Mouse (Mus musculus) CD4-positive, CD25-positive, alpha-beta regulatory T cell, adult 4 months (primary cell): ENCODE data around the gene Rnf187. TPM values are rescaled to one million over a fixed set of nuclear protein-coding genes. Genes with fewer than 3 reads are reported as not detected.

Experiments
- ATAC-seq: one replicate; pipeline ENCODE4 v1.8.0; 2017
- polyA plus RNA-seq, 2 experiments: library from polyadenylated mRNA; unstranded; fragments of 100-300 nt; shearing (Covaris generic); gene quantifications; one replicate each; pipeline ENCODE4 v1.2.1; 2017

Rnf187 gene
- polyA plus RNA-seq: 10 to 100 TPM in 1 of 2 experiments, 1 to 10 TPM in 1; 10.0 to 18.7 TPM

DNA sequence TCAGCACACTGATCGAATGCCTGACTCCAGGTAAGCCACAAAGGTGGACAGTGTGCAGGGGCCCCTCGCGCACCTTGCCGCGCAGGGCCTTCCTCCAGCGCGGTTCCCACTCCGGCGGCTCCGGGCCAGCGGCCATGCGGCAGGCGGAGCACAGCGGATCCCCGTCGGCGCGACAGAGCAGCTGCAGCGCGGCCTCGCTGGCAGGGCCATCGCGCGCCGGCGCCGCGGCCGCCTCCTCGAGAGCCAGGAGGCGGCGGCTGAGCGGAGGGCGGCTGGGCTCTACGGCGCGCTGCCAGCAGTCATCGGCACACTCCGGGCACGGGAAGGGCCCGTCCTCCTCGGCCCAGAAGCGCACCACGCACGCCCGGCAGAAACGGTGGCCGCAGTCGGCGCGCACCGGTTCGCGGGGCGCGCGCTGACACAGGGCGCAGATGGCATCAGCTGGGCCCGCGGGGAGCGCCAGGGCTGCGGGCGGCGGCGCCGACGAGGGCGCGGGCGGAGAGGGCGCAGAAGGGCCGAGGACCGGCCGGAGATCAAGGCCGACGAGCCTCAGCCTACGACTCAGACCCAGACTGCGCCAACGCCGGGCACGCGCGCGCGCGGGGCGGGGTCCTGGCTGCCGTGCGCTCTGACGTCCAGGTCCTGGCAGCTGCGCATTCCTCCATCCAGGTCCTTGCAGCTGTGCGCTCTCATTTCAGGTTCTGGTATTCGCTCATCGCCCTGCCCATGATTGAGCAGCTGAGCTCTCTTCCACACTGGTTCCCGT, at the start of gene Rnf187:
Gene Rnf187 (minus strand): TSS at position 595 of the 766 bp plus-strand sequence.
- ATAC-seq: peak; percentile 90

GRCm38 (mm10) chr11:58985299-58985917, 46.7 kb upstream of the Rnf187 start:
- ATAC-seq: no peak

- no peak for ATAC-seq
These were observed 45.9 kb upstream of the Rnf187 start for GRCm38 (mm10) chr11:58984657-58985056.

- no peak for ATAC-seq
These were observed 45.1 kb upstream of the Rnf187 start for GRCm38 (mm10) chr11:58983691-58984341.

GRCm38 (mm10) chr11:58982471-58983097, 43.9 kb upstream of the Rnf187 start:
- no peak for ATAC-seq

DNA sequence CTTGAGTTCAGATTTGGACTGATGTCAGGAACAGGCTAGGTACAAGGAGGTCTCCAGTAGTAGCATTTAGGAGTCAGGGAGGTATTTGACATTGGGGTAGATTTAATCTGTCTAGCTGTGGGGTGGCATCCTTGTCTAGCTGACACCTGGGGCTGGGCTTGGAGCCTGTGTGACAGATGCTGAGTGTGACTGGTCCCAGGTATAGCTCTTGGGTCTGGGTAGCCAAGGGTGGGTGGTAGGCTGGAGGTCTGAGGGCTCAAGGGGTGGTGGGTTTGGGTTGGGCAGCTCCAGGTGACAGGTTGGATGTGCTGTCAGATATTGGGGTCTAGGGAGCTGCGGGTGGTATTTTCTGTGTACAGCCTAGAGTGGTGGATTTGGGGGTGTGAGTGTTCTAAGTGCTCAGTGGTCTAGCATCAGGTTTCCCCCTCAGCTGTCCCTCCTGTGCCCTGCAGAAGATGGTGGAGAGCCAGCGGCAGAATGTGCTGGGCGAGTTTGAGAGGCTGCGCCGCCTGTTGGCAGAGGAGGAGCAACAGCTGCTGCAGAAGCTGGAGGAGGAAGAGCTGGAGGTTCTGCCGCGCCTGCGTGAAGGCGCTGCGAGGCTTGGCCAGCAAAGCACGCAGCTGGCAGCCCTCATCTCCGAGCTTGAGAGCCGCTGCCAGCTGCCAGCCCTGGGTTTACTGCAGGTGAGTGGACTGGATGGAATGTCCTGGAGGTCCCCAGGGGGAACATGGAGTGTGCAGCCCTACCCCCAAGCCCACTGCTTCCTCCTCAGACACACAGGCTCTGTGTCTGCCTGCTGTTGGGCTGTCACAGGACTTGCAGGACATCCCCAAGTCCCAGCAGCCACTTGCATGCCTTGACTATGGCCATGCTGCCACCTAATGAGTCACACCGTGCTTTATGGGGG, 43.1 kb upstream of the Rnf187 start:
- ATAC-seq: peak; percentile 30

DNA sequence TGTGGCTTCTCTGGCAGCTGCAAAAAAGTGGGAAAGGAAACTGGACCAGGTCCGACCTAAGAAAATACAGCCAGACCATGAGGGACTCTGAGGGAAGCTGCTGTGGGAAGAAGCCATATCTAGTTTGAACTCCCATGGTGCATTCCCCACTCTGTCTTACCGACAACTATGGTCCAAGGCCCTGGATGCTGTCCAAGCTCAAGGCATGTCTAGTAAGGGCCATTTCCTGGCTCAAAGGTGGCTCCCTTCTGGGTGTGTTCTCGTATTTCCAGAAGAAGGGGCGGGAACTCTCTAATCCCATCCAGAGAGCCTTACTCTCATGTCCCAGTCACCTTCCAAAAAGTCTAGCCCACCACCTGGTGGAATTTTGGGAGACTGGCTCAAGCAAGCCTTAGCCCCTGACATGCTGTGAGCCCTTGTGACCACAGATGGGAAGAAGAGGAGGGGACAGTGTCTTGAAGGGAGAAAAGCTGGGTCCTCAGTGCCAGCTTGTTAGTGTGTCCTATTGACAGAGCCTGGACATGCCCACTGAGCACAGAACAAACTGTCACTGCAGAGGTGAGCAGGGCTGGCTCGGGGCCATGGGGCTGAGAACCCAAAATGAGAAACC, 41.8 kb upstream of the Rnf187 start:
- ATAC-seq: no peak

GRCm38 (mm10) chr11:58979661-58980060, 40.9 kb upstream of the Rnf187 start:
- ATAC-seq: no peak

GRCm38 (mm10) chr11:58979183-58979582, 40.5 kb upstream of the Rnf187 start:
- ATAC-seq: no peak

DNA sequence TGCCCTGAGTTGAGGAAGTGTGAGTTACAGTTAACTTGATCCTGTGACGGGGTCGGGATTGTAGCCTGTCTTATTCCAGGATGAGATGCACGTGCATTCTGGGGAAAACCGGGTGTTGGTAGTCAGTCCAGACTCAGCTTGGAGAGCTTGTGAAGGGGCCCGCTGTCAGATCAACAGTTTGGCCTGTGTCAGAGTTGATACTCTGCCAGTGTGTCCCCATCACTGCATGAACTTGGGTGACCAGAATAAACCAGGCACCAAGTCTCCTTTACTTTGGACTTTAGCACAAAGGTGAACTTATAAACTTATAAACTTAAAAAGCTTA, 40.0 kb upstream of the Rnf187 start:
- no peak for ATAC-seq

DNA sequence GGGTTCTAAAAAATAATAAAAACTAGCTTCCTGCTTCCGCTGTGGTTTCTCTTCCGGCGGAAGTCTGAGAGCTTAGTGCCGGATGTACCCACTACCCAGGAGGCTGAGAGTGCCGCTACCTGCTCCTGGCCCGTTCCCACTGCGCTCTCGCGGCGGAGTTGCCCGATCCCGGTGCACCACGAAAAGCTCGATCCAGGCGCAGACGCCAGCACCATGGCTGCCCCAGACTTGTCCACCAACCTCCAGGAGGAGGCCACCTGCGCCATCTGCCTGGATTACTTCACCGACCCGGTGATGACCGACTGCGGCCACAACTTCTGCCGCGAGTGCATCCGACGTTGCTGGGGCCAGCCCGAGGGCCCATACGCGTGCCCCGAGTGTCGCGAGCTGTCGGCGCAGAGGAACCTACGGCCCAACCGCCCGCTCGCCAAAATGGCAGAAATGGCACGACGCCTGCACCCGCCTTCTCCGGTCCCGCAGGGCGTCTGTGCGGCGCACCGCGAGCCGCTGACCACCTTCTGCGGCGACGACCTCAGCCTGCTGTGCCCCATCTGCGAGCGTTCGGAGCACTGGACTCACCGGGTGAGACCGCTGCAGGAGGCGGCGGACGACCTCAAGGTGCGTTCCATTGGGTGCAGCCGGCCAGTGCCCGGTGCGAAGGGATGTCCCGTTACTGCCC, 39.5 kb upstream of the Rnf187 start, which contains the start of gene Trim11:
Gene Trim11 (plus strand): TSS at position 67 of the 679 bp plus-strand sequence.
- ATAC-seq: peak; percentile 94

- peak; percentile 28 for ATAC-seq
These were observed 38.9 kb upstream of the Rnf187 start for GRCm38 (mm10) chr11:58977607-58978026.

- ATAC-seq: peak; percentile 10
These were observed 38.4 kb upstream of the Rnf187 start for GRCm38 (mm10) chr11:58977150-58977549.

DNA sequence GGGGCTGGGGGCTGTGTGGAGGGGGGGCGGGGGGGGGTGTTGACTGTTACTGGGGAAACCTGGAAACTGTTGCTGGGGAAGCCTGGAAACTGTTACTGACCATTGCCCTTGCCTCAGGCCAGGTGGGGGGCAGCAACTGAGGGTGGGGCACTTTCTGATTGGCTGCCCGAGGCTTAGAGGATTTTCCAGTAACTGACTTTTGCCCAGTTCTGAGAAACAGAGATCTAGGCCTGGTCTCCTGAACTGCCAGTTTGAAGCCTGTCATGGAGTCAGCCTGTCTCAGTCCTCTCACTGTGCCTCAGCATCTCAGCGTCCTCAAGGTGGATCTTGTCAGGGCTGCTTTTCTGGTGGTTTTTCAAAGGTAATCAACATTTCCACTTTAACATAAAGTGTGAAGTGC, 35.7 kb upstream of the Rnf187 start:
- no peak for ATAC-seq

DNA sequence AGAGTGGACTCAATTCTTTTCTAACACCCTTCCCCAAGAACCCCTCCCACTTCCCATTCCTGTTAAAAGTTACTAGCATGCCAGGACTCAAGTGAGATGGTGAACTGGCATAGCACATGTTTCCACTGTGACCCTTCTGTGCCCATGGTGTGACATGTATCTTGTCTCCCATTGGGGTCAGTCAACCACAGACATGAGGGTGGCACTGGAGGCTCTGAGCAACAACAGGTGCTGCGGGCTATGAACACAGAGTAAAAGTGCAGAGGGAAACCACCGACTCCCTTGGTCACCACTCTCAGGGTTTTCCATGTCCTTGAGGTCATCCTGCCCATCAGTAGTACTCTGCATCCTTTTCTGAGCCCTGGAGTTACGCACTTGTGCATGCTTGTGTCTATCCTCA, 33.1 kb upstream of the Rnf187 start:
- ATAC-seq: no peak

DNA sequence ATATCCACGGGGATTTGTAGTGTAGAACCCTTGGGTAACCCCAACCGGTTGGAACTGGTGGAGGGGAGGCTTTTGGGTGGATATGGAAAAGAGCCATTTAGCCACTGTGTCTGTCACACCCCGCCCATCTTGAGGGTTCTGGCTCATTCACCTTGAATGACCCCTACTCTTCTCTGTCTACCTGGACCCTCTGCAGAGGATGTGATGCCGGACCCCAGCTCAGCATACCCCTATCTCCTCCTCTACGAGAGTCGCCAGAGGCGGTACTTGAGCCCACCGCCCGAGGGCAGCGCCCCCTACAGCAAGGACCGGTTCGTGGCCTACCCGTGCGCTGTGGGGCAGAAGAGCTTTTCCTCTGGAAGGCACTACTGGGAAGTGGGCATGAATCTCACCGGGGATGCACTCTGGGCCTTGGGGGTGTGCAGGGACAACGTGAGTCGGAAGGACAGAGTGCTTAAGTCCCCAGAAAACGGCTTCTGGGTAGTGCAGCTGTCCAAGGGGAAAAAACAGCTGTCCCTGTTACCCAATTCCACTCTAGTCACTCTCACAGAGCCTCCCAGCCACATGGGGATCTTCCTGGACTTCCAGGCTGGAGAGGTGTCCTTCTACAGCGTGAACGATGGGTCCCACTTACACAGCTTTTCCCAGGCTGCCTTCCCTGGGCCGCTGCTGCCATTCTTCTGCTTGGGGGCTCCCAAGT, 32.3 kb upstream of the Rnf187 start:
- no peak for ATAC-seq

DNA sequence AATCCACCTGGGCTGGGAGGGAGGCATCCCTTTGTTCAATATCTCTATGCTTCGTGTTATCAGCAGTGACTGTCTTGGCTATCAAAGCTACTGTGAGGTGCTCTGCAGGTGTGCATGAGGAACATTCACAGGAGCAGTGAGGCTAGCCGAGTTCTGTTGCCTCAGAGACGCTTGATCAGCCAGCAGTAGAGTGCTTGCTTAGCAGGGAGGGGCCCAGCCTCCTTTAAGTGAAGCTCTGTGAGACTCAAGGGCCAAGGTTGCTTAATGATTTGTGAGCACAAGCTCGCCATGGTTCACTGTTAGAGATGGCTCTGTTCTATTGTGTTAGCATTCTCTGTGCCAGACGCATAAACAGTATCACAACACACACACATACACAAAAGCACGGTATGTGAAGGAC, 30.9 kb upstream of the Rnf187 start:
- ATAC-seq: no peak

- ATAC-seq: no peak
These were observed 30.3 kb upstream of the Rnf187 start for GRCm38 (mm10) chr11:58969027-58969426.

DNA sequence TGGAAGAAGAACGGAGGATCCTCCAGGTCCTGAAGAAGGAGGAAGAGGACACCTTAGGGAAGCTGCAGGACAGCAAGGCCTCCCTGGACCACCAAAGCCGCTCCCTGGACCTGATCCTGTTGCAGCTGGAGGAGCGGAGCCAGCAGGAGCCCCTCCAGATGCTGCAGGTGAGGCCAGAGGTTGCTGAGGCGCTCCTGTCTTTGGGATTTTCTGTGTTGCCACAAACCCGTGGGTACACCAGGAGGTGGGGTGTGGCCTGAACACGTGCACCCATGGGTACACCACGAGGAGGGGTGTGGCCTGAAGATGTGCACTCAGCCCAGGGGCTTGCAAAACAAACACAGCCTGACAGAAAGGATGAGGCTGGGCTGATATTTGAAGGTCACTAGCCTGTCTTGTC, 29.8 kb upstream of the Rnf187 start:
- no peak for ATAC-seq

DNA sequence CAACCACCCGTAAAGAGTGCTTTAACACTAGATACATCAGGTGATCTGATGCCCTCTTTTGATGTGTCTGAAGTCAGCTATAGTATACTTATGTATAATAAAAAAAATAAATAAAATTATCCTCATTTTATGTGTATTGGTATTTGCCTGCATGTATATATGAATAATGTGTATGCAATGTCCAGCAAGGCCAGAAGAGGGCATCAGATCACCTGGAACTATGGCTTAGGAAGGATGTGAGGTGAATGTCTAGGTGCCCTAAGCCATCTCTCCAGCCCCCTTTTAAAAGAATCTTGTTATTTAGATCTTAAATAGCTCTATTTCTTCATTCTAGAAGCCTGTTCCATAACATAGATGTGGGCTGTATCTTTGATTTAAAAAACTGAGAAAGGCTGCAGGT, 28.6 kb upstream of the Rnf187 start:
- no peak for ATAC-seq
